Mouse (Mus musculus): ENCODE measurements around the gene Fzd7. TPM values are rescaled to one million over a fixed set of nuclear protein-coding genes. Genes with fewer than 3 reads are reported as not detected.

Fzd7 gene
- polyA plus RNA-seq, 1 experiment from 2014 or later, result 3.0 TPM

DNA sequence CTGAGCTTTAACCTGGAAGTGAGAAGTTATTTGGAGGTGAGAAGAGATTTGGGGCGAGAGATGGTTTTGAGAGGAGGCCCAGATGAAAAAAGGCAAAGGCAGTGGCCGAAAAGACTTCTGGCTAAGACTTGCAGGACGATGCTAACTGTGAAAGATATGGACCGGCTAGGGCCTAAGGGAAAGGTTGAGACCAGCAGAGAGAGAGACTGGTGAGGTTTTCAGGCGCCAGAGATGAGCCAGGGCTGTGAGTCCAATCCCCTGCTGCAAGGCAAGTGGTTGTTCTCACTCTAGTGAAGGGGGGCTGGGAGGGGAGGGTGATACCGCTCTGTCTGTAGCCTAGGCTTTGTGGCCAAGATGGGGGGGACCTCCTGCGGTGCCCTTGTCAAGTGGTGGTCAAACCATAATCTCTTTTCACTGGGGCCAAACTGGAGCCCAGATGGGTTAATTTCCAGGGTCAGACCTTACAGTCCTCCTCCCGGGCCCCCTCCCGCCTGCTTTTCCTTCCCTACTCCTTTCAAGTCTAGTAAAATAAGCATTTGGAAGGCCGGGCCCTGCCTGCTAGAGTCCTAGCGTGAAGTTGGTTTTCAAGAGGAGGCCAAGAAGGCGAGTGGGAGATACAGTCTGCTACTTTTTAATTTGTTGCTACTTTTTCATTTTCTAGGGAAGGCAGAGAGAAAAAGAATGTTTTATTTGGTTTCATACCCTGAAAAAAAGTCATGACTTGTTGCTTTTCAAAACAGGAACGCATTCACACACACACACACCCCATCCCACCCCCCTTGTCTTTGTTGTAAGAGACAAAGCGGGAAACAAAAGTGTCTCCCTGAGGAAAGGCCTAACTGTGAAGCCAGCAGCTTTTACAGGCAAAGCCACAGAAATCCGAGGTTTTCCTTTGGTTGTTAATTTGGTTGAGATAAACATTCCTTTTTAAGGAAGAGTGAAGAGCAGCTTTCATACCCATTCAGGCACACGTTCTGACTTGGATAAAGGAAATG is 2.9 kb downstream of the Fzd7 start:
- WGBS, result 41% methylated on average over 16 of the region's 16 CpGs
- H3K27me3 ChIP-seq, result peaks cover 22% of the 10 kb centered on the region
- 0 out of 2 replicates have a peak overlapping the region, but pooled peaks have one; percentile 40 for H3K27ac ChIP-seq
- H3K4me3 ChIP-seq, result peak overlapping the region; percentile 69
- H3K9me3 ChIP-seq (replicated peaks), result no peaks in the 10 kb centered on the region
- peak overlapping the region; percentile 74 for H3K9ac ChIP-seq
- ATAC-seq (replicated peaks; ENCODE audit: insufficient number of reproducible peaks, insufficient read depth, low FRiP score, low read depth), result no peak
- H3K36me3 ChIP-seq, result no peaks in the 10 kb centered on the region
- peaks cover 50% of the 10 kb centered on the region for H3K4me1 ChIP-seq (replicated peaks)
- peak overlapping the region; percentile 97 for H3K4me2 ChIP-seq

- no peak overlapping the region for H3K27ac ChIP-seq
- 75% methylated on average over 4 of the region's 4 CpGs for WGBS
- no peak overlapping the region; the same call in 1 of the 2 replicates for H3K9ac ChIP-seq
- no peaks in the 10 kb centered on the region for H3K36me3 ChIP-seq
- no peaks in the 10 kb centered on the region for H3K9me3 ChIP-seq (replicated peaks)
- ATAC-seq (replicated peaks; ENCODE audit: insufficient number of reproducible peaks, insufficient read depth, low FRiP score, low read depth), result no peak
- peak overlapping the region; percentile 97 for H3K4me2 ChIP-seq
- H3K4me3 ChIP-seq, result peak overlapping the region; percentile 69; the same call in 1 of the 2 replicates
- peaks cover 22% of the 10 kb centered on the region for H3K27me3 ChIP-seq
- peaks cover 49% of the 10 kb centered on the region for H3K4me1 ChIP-seq (replicated peaks)
Observed at GRCm38 (mm10) chr1:59485803-59486202, 3.6 kb downstream of the Fzd7 start.

DNA sequence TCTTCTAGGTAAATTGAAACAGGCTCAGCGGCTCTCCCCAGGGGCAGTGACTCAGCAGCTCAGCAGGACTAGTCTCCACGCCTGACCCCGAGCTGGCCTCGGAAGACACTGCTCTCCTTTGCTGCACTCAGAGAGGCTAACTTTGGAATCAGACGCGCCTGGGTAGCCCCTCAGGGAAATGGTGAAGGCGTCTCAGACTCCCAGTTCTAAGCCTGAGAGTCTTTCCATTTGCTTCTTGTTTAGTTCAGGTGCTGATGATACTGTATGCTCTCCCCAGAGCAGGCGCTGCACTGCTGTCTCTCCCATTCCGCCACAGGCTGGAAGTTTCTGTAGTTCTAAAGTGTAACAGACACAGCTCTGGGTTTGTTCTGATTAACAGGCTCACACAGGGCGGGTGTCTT is 5.4 kb downstream of the Fzd7 start:
- Histone ChIP-seq H3K27ac (peak overlapping the region; percentile 45), H3K9me3 (replicated peaks) (no peaks in the 10 kb centered on the region), H3K36me3 (no peaks in the 10 kb centered on the region), H3K4me1 (replicated peaks) (peaks cover 42% of the 10 kb centered on the region), H3K4me2 (peak overlapping the region; percentile 46), H3K4me3 (peak overlapping the region; percentile 19), H3K27me3 (peaks cover 22% of the 10 kb centered on the region), H3K9ac (no peak overlapping the region)
- ATAC-seq (replicated peaks; ENCODE audit: insufficient number of reproducible peaks, insufficient read depth, low FRiP score, low read depth), result no peak
- 8% methylated on average over 10 of the region's 10 CpGs for WGBS

- ATAC-seq (replicated peaks; ENCODE audit: insufficient number of reproducible peaks, insufficient read depth, low FRiP score, low read depth), result no peak
- 46% methylated on average over 4 of the region's 4 CpGs for WGBS
- no peaks in the 10 kb centered on the region for H3K9me3 ChIP-seq (replicated peaks)
- H3K4me3 ChIP-seq, result no peak overlapping the region
- peak overlapping the region; percentile 31; the same call in 1 of the 2 replicates for H3K27ac ChIP-seq
- H3K4me2 ChIP-seq, result no peak overlapping the region
- H3K36me3 ChIP-seq, result no peaks in the 10 kb centered on the region
- H3K27me3 ChIP-seq, result peaks cover 19% of the 10 kb centered on the region
- H3K4me1 ChIP-seq (replicated peaks), result peaks cover 34% of the 10 kb centered on the region
- no peak overlapping the region for H3K9ac ChIP-seq
Observed at GRCm38 (mm10) chr1:59488481-59488880, 6.3 kb downstream of the Fzd7 start.

DNA sequence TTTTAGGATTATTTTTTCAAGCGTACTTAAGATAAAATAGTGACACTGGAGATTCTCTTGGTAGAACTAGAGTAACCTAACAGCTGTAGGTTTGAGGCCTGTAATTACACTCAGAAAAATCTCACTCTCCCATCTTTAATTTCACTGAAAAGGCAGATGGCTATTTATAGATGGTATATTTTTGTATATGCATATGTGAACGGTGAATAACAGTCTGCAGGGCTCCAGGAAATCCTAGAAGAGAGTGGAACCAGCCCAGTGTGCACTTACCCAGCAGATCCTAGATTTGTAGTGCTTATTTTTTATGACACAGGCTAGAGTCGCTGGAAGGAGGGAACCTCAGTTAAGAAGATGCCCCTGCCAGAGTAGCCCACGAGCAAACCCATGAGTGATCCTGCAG is 6.8 kb downstream of the Fzd7 start:
- Histone ChIP-seq H3K4me3 (no peak overlapping the region), H3K9me3 (replicated peaks) (no peaks in the 10 kb centered on the region), H3K27ac (peak overlapping the region; percentile 31), H3K36me3 (no peaks in the 10 kb centered on the region), H3K27me3 (peaks cover 14% of the 10 kb centered on the region), H3K4me1 (replicated peaks) (peaks cover 29% of the 10 kb centered on the region), H3K4me2 (no peak overlapping the region; the same call in 1 of the 2 replicates), H3K9ac (peak overlapping the region; percentile 21; the same call in 1 of the 2 replicates)
- ATAC-seq (replicated peaks; ENCODE audit: insufficient number of reproducible peaks, insufficient read depth, low FRiP score, low read depth), result no peak
- 38% methylated on average over 4 of the region's 4 CpGs for WGBS

GRCm38 (mm10) chr1:59491517-59491916 is 9.3 kb downstream of the Fzd7 start:
- H3K36me3 ChIP-seq, result no peaks in the 10 kb centered on the region
- H3K9me3 ChIP-seq (replicated peaks), result no peaks in the 10 kb centered on the region
- no peak overlapping the region for H3K4me3 ChIP-seq
- no peak overlapping the region for H3K9ac ChIP-seq
- H3K27ac ChIP-seq, result no peak overlapping the region
- H3K4me1 ChIP-seq (replicated peaks), result peaks cover 21% of the 10 kb centered on the region
- no peaks in the 10 kb centered on the region for H3K27me3 ChIP-seq
- no peak for ATAC-seq (replicated peaks; ENCODE audit: insufficient number of reproducible peaks, insufficient read depth, low FRiP score, low read depth)
- WGBS, result 75% methylated on average over 9 of the region's 9 CpGs
- no peak overlapping the region for H3K4me2 ChIP-seq

- no peaks in the 10 kb centered on the region for H3K9me3 ChIP-seq (replicated peaks)
- no peaks in the 10 kb centered on the region for H3K36me3 ChIP-seq
- no peak overlapping the region for H3K4me2 ChIP-seq
- no peak overlapping the region for H3K9ac ChIP-seq
- ATAC-seq (replicated peaks; ENCODE audit: insufficient number of reproducible peaks, insufficient read depth, low FRiP score, low read depth), result no peak
- H3K4me1 ChIP-seq (replicated peaks), result peaks cover 17% of the 10 kb centered on the region
- H3K4me3 ChIP-seq, result no peak overlapping the region
- no peaks in the 10 kb centered on the region for H3K27me3 ChIP-seq
- no peak overlapping the region for H3K27ac ChIP-seq
- WGBS, result 75% methylated on average over 4 of the region's 4 CpGs
Observed at GRCm38 (mm10) chr1:59492432-59492831, 10.2 kb downstream of the Fzd7 start.

GRCm38 (mm10) chr1:59495970-59496369 is 13.7 kb downstream of the Fzd7 start:
- 84% methylated on average over 5 of the region's 5 CpGs for WGBS
- H3K4me3 ChIP-seq, result no peak overlapping the region

GRCm38 (mm10) chr1:59497741-59498613 is 15.8 kb downstream of the Fzd7 start:
- H3K9ac ChIP-seq, result no peak overlapping the region
- no peaks in the 10 kb centered on the region for H3K9me3 ChIP-seq (replicated peaks)
- 48% methylated on average over 6 of the region's 6 CpGs for WGBS
- no peak overlapping the region for H3K4me3 ChIP-seq
- H3K27ac ChIP-seq, result no peak overlapping the region
- no peaks in the 10 kb centered on the region; the same call in 1 of the 2 replicates for H3K27me3 ChIP-seq
- H3K4me2 ChIP-seq, result no peak overlapping the region
- no peaks in the 10 kb centered on the region for H3K36me3 ChIP-seq
- ATAC-seq (replicated peaks; ENCODE audit: insufficient number of reproducible peaks, insufficient read depth, low FRiP score, low read depth), result no peak
- H3K4me1 ChIP-seq (replicated peaks), result no peaks in the 10 kb centered on the region

More at GRCm38 (mm10) chr1:59495970-59496369, 13.7 kb downstream of the Fzd7 start:
- no peak for ATAC-seq (replicated peaks; ENCODE audit: insufficient number of reproducible peaks, insufficient read depth, low FRiP score, low read depth)
- H3K4me1 ChIP-seq (replicated peaks), result no peaks in the 10 kb centered on the region
- no peak overlapping the region for H3K9ac ChIP-seq
- H3K27me3 ChIP-seq, result no peaks in the 10 kb centered on the region; the same call in 1 of the 2 replicates
- no peaks in the 10 kb centered on the region for H3K9me3 ChIP-seq (replicated peaks)
- H3K36me3 ChIP-seq, result no peaks in the 10 kb centered on the region
- no peak overlapping the region for H3K27ac ChIP-seq
- H3K4me2 ChIP-seq, result no peak overlapping the region

DNA sequence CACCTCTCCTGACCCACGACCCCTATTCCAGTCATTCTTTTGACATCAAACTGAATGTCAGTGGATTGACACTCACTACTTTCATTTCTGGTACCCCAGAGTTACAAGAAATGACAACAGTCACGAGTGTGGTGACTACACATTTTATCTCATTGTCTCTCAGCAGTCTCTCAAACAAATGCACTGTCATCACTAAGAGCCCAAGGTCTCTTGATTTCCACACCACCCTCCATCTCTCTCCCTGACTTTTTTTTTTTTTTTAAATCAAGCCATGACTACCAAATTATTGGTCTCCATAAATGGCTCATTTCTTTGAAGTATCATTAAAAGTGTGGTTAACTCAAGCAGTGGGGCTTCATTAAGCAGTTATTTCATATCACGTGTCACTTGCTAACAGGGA is 17.1 kb downstream of the Fzd7 start:
- ATAC-seq (replicated peaks; ENCODE audit: insufficient number of reproducible peaks, insufficient read depth, low FRiP score, low read depth), result no peak
- no peaks in the 10 kb centered on the region for H3K9me3 ChIP-seq (replicated peaks)
- H3K4me3 ChIP-seq, result no peak overlapping the region
- no peaks in the 10 kb centered on the region for H3K36me3 ChIP-seq
- no peak overlapping the region for H3K27ac ChIP-seq
- no peak overlapping the region for H3K4me2 ChIP-seq
- WGBS, result 67% methylated on average over 3 of the region's 3 CpGs
- no peaks in the 10 kb centered on the region for H3K4me1 ChIP-seq (replicated peaks)
- no peak overlapping the region for H3K9ac ChIP-seq
- H3K27me3 ChIP-seq, result no peaks in the 10 kb centered on the region; the same call in 1 of the 2 replicates

- no peaks in the 10 kb centered on the region for H3K36me3 ChIP-seq
- H3K9ac ChIP-seq, result no peak overlapping the region
- no peak overlapping the region for H3K4me2 ChIP-seq
- H3K9me3 ChIP-seq (replicated peaks), result no peaks in the 10 kb centered on the region
- no peak overlapping the region for H3K27ac ChIP-seq
- ATAC-seq (replicated peaks; ENCODE audit: insufficient number of reproducible peaks, insufficient read depth, low FRiP score, low read depth), result no peak
- H3K4me1 ChIP-seq (replicated peaks), result no peaks in the 10 kb centered on the region
- WGBS, result 51% methylated on average over 2 of the region's 2 CpGs
- no peaks in the 10 kb centered on the region; the same call in 1 of the 2 replicates for H3K27me3 ChIP-seq
- no peak overlapping the region for H3K4me3 ChIP-seq
Observed at GRCm38 (mm10) chr1:59502355-59502754, 20.1 kb downstream of the Fzd7 start.
